Mouse (Mus musculus): ENCODE measurements around the gene Rfx7. TPM values are rescaled to one million over a fixed set of nuclear protein-coding genes. Genes with fewer than 3 reads are reported as not detected.

Rfx7 gene
- total and polyA plus RNA-seq, 2 experiments from 2014 or later: 10.8 to 44.8 TPM

GRCm38 (mm10) chr9:72623605-72624004 is 91.6 kb downstream of the Rfx7 start:
- Histone ChIP-seq H3K9me3 (ENCODE audit: low read length) (no peaks in the 10 kb centered on the region), H3K27ac (ENCODE audit: low read depth, low read length) (no peak overlapping the region), H3K4me1 (ENCODE audit: insufficient read depth) (0 out of 2 replicates have a peak, but pooled peaks cover under 1% of the 10 kb centered on the region), H3K4me2 (ENCODE audit: low read depth) (no peak overlapping the region), H3K36me3 (ENCODE audit: insufficient read depth) (peaks cover 7% of the 10 kb centered on the region), H3K27me3 (ENCODE audit: insufficient read depth, low read length) (no peaks in the 10 kb centered on the region), H3K4me3 (ENCODE audit: low read depth, low read length) (no peak overlapping the region), H3K9ac (no peak overlapping the region)
- no peak for DNase-seq
- TF ChIP-seq CTCF (IDR thresholded peaks at IDR 0.05; ENCODE audit: low read depth): no peak
- no peak for ATAC-seq
- 90% methylated on average over 1 of the region's 1 CpGs for WGBS

GRCm38 (mm10) chr9:72627598-72627997 is 95.6 kb downstream of the Rfx7 start:
- WGBS: 27% methylated on average over 1 of the region's 1 CpGs
- TF ChIP-seq CTCF (IDR thresholded peaks at IDR 0.05; ENCODE audit: low read depth): no peak
- H3K36me3 ChIP-seq (ENCODE audit: insufficient read depth): no peaks in the 10 kb centered on the region
- H3K4me1 ChIP-seq (ENCODE audit: insufficient read depth): 0 out of 2 replicates have a peak, but pooled peaks cover 3% of the 10 kb centered on the region
- no peaks in the 10 kb centered on the region for H3K9me3 ChIP-seq (ENCODE audit: low read length)
- no peak overlapping the region for H3K27ac ChIP-seq (ENCODE audit: low read depth, low read length)
- no peaks in the 10 kb centered on the region for H3K27me3 ChIP-seq (ENCODE audit: insufficient read depth, low read length)
- H3K4me2 ChIP-seq (ENCODE audit: low read depth): no peak overlapping the region
- DNase-seq: no peak
- ATAC-seq: no peak
- H3K9ac ChIP-seq: no peak overlapping the region
- no peak overlapping the region for H3K4me3 ChIP-seq (ENCODE audit: low read depth, low read length)

- ATAC-seq (peak; percentile 66; the same call in 1 of the 2 replicates), DNase-seq (peak; percentile 62)
- H3K36me3 ChIP-seq (ENCODE audit: insufficient read depth): no peaks in the 10 kb centered on the region
- 0 out of 2 replicates have a peak, but pooled peaks cover 3% of the 10 kb centered on the region for H3K4me1 ChIP-seq (ENCODE audit: insufficient read depth)
- H3K27me3 ChIP-seq (ENCODE audit: insufficient read depth, low read length): no peaks in the 10 kb centered on the region
- H3K9ac ChIP-seq: no peak overlapping the region
- no peak overlapping the region for H3K4me2 ChIP-seq (ENCODE audit: low read depth)
- TF ChIP-seq CTCF (IDR thresholded peaks at IDR 0.05; ENCODE audit: low read depth): no peak
- no peaks in the 10 kb centered on the region for H3K9me3 ChIP-seq (ENCODE audit: low read length)
- H3K27ac ChIP-seq (ENCODE audit: low read depth, low read length): 0 out of 2 replicates have a peak overlapping the region, but pooled peaks have one; percentile 16
- H3K4me3 ChIP-seq (ENCODE audit: low read depth, low read length): no peak overlapping the region
- WGBS: 3% methylated on average over 2 of the region's 2 CpGs
Measured at GRCm38 (mm10) chr9:72628591-72628990, 96.6 kb downstream of the Rfx7 start.

GRCm38 (mm10) chr9:72632198-72632597 is 100.2 kb downstream of the Rfx7 start:
- TF ChIP-seq CTCF (IDR thresholded peaks at IDR 0.05; ENCODE audit: low read depth): no peak
- Histone ChIP-seq H3K27ac (ENCODE audit: low read depth, low read length) (no peak overlapping the region), H3K9ac (no peak overlapping the region), H3K27me3 (ENCODE audit: insufficient read depth, low read length) (no peaks in the 10 kb centered on the region), H3K9me3 (ENCODE audit: low read length) (no peaks in the 10 kb centered on the region), H3K4me1 (ENCODE audit: insufficient read depth) (0 out of 2 replicates have a peak, but pooled peaks cover 3% of the 10 kb centered on the region), H3K36me3 (ENCODE audit: insufficient read depth) (no peaks in the 10 kb centered on the region), H3K4me2 (ENCODE audit: low read depth) (no peak overlapping the region), H3K4me3 (ENCODE audit: low read depth, low read length) (no peak overlapping the region)
- ATAC-seq: no peak
- no peak for DNase-seq
- WGBS: 87% methylated on average over 1 of the region's 1 CpGs

GRCm38 (mm10) chr9:72635134-72635533 is 103.1 kb downstream of the Rfx7 start:
- Histone ChIP-seq H3K27me3 (ENCODE audit: insufficient read depth, low read length) (no peaks in the 10 kb centered on the region), H3K9ac (no peak overlapping the region), H3K36me3 (ENCODE audit: insufficient read depth) (no peaks in the 10 kb centered on the region), H3K4me1 (ENCODE audit: insufficient read depth) (no peaks in the 10 kb centered on the region), H3K4me3 (ENCODE audit: low read depth, low read length) (no peak overlapping the region), H3K4me2 (ENCODE audit: low read depth) (no peak overlapping the region), H3K27ac (ENCODE audit: low read depth, low read length) (no peak overlapping the region), H3K9me3 (ENCODE audit: low read length) (no peaks in the 10 kb centered on the region)
- ATAC-seq: no peak
- peak; percentile 68 for DNase-seq
- peak; percentile 85 for TF ChIP-seq CTCF (IDR thresholded peaks at IDR 0.05; ENCODE audit: low read depth)

GRCm38 (mm10) chr9:72636547-72636946 is 104.5 kb downstream of the Rfx7 start:
- ATAC-seq (no peak), DNase-seq (no peak)
- no peak overlapping the region for H3K4me2 ChIP-seq (ENCODE audit: low read depth)
- H3K4me1 ChIP-seq (ENCODE audit: insufficient read depth): peaks cover 6% of the 10 kb centered on the region; the same call in 1 of the 2 replicates
- H3K9ac ChIP-seq: no peak overlapping the region
- no peak overlapping the region for H3K4me3 ChIP-seq (ENCODE audit: low read depth, low read length)
- H3K36me3 ChIP-seq (ENCODE audit: insufficient read depth): no peaks in the 10 kb centered on the region
- TF ChIP-seq CTCF (IDR thresholded peaks at IDR 0.05; ENCODE audit: low read depth): no peak
- H3K27me3 ChIP-seq (ENCODE audit: insufficient read depth, low read length): no peaks in the 10 kb centered on the region
- no peaks in the 10 kb centered on the region for H3K9me3 ChIP-seq (ENCODE audit: low read length)
- no peak overlapping the region for H3K27ac ChIP-seq (ENCODE audit: low read depth, low read length)
- WGBS: 83% methylated on average over 7 of the region's 7 CpGs

GRCm38 (mm10) chr9:72637243-72637642 is 105.2 kb downstream of the Rfx7 start:
- no peaks in the 10 kb centered on the region for H3K27me3 ChIP-seq (ENCODE audit: insufficient read depth, low read length)
- WGBS: 72% methylated on average over 8 of the region's 8 CpGs
- no peak overlapping the region for H3K4me3 ChIP-seq (ENCODE audit: low read depth, low read length)
- no peaks in the 10 kb centered on the region for H3K36me3 ChIP-seq (ENCODE audit: insufficient read depth)
- no peak for DNase-seq
- TF ChIP-seq CTCF (IDR thresholded peaks at IDR 0.05; ENCODE audit: low read depth): no peak
- H3K27ac ChIP-seq (ENCODE audit: low read depth, low read length): no peak overlapping the region
- H3K9me3 ChIP-seq (ENCODE audit: low read length): no peaks in the 10 kb centered on the region
- no peak overlapping the region for H3K9ac ChIP-seq
- ATAC-seq: no peak
- H3K4me2 ChIP-seq (ENCODE audit: low read depth): no peak overlapping the region
- peaks cover 6% of the 10 kb centered on the region; the same call in 1 of the 2 replicates for H3K4me1 ChIP-seq (ENCODE audit: insufficient read depth)

All from forebrain, postnatal 0 days (tissue).